Mouse (Mus musculus) gastrocnemius, adult 8-10 months (tissue): ENCODE measurements around the gene Olfr412. TPM values are rescaled to one million over a fixed set of nuclear protein-coding genes. Genes with fewer than 3 reads are reported as not detected.

Experiments
- DNase-seq, 2 experiments: peaks; one replicate each; pipeline ENCODE4 v3.0.0; 2022; ENCODE audit warnings: low spot score in 2 of 2
- total RNA-seq, 4 experiments: library from RNA; stranded (reverse); gene quantifications; 2 replicates each; pipeline ENCODE4 v1.2.4; 2022

The Olfr412 gene
- total RNA-seq, 4 experiments from 2014 or later: not detected

DNA sequence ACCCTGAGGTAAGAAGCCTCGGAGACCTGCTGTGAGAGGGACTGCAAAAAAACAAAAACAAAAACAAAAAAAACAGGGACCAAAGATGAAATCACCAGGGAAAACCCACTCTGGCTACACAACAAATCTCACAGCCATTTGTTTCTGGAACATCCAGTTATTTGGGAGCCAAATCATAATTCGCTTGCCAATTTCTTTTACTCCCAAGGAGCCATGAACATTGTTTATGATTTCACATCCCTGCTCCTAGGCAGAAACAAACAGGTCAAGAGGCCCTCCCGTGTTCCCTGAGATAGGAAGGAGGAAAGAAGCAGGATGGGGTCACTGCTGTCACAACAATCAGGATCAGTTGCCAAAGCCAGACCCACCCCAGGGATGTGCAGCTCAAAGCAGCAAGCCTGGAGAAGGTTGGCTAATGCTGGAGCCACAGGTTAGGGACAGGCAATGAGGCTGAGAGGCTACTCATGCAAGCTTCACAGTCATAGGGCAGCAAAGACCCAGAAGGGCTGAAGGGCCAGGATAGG lies 51.6 kb downstream of the Olfr412 start:
- DNase-seq: no peak

DNA sequence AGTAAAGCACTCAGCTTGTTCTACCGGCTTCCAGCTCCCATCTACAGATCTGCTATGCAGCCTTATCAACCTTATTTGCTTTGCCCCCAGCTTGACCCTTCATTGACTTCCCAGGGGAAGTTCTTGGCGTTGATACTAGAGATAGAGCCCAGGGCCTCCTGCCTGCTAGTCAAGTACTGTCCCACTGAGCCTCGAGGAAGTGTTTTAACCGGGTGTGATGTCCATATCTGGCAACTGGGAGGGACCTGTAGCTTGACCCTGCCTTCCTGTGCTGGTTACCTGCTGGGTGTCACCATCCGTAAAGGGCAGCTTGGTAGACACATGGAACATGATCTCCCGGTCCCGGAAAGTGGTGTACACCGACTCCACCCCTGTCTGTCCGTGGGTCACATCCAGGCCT lies 52.2 kb downstream of the Olfr412 start:
- no peak for DNase-seq

DNA sequence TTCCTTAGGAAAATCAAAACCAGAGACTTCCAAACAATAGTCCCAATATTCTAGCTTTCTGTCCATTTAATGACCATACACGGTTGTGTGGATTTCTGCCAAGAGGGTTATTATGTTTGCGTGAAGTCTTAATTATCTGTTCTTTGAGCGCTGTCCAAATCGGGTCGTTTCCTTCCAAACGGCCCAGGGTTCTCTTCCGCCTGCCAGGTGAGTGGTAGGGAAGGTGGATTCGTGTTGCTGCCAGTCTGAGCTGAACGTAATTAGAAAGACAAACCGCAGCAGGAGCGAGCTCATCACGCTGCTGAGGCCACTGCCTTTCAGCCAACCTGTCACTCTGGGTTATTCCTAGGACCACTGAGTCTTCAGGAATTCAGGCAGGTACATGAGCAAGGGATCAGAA lies 53.9 kb downstream of the Olfr412 start:
- DNase-seq: no peak

Other genes starting within 250 kb of the Olfr412 start
- not detected for gene Olfr401, start 248.4 kb upstream of the Olfr412 start, total RNA-seq
- gene Olfr402, start 208.5 kb upstream of the Olfr412 start, total RNA-seq: not detected
- not detected for gene Olfr403, start 175.8 kb upstream of the Olfr412 start, total RNA-seq
- not detected for gene Olfr43, start 150.7 kb upstream of the Olfr412 start, total RNA-seq
- not detected for gene Olfr406, start 102.3 kb upstream of the Olfr412 start, total RNA-seq
- not detected for gene Olfr59, start 78.3 kb upstream of the Olfr412 start, total RNA-seq
- gene Olfr410, start 24.0 kb upstream of the Olfr412 start, total RNA-seq: not detected
- gene Olfr411, start 9.4 kb upstream of the Olfr412 start, total RNA-seq: not detected
- gene Rap1gap2, start 248.8 kb downstream of the Olfr412 start, total RNA-seq: 1 to 10 TPM; 3.7 to 6.6 (median 5.9) TPM